Mouse (Mus musculus) right cerebral cortex, postnatal 14 days (tissue): ENCODE measurements around the gene Flrt2.

ENCODE experiments used
- DNase-seq: peaks from one replicate; pipeline ENCODE4 v3.0.0; 2022

Gene Flrt2

DNA sequence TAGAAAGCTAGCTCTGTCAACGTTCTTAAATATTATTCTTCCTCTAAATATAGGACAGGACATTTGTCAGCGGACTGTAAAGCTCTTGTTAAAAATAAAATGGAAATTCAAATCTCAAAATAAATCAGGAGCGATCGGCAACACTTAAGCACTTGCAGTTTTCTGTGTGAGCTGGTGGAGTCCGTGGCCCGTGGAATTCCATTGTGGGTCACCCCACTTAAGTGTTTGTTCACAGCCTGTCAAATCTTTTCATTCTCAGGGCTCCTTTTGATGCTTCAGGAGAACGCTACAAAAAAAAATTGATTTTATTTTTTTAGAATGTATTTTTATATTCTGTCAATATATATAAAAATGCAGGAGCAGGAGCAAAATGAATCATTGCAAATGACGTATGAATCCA lies 45.5 kb downstream of the Flrt2 start:
- DNase-seq, result no peak

DNA sequence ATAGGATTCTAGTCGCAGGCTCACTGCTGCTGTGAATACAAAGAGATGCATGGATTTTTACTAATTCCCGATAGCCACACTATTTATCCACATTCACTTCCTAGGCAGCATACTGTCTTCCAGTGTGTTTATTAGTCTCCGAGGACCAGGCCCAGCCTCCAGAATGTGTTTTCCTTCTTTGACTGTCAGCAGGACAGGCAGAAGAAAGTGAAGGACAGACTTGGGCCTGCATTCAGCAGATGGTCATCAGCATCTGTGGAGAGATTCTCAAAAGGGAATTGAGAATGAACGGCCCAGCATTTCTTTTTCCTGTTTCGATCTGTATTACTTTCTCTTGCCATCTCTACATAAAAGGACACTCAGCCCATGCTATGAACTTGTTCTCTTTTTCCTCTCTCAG lies 46.0 kb downstream of the Flrt2 start:
- no peak for DNase-seq

DNA sequence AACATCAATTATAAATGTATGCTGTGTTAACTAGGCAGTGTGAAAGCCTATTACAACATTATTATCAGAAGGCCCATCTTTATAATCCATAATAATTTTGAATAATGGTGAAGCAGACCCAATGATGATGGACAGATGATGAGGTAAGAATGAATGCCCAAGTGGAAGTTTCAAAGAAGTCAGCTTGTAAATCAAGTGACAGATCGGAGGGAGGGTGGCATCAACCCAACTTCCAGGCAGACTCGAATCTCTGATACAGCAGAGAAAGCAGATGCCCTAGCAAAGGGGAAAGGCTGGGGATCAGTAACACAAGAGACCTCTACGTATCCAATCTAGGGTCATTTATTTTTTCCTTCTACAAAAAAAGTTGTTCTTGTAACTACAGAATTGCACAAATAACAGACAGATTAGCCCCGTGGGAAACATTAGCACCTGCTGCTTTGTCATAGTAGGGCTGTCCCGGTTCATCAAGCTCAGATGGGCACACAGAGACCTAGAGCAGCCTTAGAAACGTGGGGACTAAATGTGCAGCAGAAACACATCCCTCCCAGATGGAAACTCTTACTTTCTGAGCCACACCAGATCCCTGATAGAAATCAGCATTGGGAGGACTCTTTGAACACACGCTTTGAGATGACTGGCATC lies 46.6 kb downstream of the Flrt2 start:
- no peak for DNase-seq

DNA sequence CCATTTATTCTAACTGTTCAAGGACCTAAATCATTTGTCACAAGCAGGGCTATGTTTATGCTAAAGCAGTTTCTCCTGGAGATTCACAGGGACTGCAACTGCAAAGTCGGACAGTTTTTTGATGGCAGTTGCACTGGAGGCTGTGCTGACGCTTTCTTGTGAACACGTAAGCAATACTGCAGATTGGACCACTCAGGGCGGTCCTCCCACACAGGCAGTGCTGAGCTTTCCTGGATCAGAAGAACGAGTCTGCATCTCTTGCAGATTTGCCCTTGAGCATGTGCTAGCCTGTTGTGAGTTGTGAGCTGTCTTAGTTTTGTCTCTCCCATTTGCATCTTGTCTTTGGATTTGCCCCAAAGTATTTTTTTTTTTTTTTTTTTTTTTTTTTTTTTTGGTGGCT lies 47.7 kb downstream of the Flrt2 start:
- DNase-seq, result peak; percentile 12

DNA sequence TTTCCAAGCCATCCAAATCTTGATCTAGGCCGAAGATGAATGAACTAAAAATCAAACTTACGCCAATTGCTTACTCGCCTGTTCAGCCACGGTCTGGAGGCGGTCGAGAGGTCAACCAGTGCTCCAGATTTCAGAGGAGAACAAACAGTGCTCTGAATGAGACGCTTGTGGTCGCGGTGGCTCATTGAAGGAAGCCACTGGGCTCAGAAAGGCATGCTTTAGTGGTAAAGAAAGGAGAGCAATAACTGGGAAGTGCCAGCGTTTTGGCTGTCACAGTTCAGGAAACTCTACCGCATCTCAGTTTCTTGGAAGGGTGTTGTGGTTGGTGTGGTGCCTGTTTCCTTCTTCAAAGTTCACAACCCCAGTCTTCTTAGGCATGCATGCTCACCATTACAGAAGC lies 49.3 kb downstream of the Flrt2 start:
- no peak for DNase-seq

DNA sequence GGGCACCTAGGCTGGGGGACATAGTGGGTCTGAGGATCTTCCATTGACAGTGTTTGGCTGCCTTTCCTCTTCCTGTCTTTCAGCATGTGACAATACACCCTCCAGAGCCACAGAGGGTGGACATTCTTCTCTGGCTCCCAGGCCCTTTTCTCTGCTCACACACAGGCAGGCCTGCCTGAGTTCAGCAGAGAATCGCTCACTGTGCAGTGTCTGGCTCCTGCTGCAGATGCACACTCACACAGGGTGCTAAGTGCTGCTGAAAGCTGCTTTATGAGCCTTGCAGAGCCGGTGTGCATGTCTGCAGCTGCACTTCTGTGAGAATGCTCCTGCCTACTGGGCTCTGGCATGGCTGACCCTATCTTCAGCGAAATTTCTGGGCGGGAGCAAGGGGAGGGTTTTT lies 52.3 kb downstream of the Flrt2 start:
- DNase-seq, result peak; percentile 25

DNA sequence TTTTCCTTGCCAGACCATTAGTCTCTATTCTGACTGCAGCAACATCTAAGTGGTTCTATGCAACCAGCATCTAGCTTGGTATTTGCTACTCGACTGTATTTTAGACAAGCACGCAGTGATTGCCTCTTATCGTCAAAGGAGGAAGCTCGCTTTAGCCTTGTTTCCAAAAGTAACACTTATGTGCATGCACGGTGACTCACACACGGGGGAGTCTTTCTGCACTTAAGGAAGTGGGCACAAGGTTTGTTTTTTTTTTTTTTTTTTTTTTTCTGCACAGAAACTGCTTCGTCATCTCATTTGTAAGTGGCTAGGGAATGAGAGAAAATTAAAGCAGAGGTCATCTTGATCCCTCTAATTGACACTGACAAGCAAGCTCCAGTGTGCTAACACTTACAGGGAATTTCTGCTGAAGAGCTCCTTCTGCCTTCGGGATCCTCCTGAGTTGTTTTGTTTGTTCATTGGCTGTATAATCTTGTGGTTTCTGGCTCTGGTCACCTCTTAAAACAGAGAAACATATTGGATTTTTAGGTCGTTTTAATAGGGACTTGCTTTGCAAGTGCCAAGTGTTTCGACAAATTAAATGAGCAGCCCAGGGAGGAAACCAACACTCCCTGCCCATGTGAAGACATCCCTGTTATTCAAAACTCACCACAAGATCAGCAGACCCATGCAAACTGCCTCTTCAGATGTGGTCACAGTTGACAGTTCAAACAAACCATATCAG lies 55.0 kb downstream of the Flrt2 start:
- no peak for DNase-seq

DNA sequence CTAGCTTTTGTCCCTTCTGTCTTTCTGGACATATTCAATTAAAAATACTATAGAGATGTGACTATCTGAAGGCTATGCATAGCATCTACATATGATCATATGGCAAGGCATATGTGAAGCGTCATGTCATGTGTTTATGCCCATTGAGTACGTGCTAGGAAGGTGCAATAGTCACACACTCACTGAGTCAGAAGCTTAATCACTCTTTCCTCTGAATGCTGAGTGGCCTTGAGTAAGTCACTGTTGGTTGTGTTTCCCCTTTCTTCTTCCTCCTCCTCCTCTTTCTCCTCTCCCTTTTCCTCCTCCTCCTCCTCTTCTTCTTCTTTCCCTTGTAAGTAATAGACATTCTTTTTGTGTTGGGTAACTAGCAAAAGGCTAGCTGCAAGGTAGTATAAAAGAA lies 56.7 kb downstream of the Flrt2 start:
- DNase-seq, result no peak

DNA sequence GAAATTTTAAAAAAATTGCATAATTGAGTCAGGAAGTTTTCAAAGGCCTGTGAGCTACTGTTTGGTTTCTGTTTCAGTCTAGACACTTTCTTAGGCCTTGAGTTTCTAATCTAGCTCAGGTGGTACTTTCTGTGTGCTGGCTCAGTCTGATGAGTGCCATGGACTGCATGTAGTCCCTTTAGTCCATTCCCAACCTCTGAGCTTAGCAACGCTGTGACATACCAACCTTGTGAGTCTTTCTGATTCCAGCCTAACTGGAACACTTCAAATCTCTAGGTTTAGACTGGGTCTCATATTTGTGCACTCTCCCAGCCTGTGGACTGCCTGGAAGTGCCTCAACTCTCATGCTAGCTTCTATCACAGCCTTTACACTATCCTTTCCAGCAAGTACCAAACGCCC lies 57.2 kb downstream of the Flrt2 start:
- no peak for DNase-seq

DNA sequence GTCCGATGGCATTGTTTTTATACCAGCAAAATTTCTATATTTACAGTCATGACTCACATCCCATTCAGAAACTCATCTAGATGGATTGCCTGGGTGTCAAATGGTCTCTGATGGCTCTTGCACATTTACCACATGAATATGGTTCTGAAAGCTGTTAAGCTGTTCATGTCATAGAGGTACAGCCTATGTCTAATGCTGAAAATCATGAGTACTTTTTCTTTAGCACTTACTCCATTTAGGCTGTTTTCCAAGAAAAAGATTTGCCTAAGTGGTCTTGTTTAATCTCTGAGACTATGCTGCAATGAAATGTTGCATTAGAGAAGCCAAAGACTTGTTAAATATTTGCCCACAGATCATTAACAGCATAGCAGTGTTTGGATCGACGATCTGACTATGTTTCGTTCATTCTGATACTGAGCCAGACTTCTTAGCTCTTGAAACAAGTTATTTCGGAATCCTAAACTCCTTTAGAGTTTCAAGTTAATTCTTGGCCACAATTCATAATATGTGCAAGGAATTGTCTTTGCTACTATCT lies 67.3 kb downstream of the Flrt2 start:
- DNase-seq, result no peak

DNA sequence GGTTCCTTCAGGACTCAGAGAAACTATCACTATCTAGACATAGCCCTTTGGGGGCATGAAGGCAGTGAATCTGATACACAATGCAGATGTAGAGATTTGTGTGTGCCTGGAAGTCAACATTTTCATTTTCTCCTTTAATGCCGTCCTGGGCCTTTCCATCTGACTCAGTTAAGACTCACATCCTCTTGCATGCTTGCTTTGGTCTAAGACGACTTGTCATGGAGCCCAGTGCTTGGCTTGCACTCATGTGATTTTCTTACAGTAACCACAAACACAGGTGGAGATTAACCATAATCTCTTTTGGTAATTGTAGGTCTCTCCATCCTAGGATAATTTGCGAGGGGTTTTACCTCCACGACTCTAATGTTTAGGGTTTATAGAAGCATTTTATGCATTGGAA lies 73.2 kb downstream of the Flrt2 start:
- no peak for DNase-seq

DNA sequence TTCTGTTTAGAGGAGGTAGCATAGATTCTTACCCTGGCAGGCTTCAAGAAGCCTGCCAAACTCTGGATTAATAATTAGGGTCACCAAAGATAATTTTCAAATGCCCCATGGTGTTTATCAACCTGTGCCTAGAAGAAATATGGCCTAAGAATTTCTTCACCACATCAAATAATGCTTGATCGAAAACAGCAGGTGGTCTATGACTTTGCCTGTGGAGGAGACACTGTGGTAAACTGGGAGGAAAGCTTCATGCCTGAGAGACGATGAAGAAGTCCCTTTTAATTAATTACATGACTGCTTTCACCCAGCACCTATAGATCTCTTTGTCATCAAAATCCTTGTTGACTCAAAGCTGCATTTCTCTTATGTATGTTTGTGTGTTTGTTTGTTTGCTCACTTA lies 77.0 kb downstream of the Flrt2 start:
- no peak for DNase-seq

DNA sequence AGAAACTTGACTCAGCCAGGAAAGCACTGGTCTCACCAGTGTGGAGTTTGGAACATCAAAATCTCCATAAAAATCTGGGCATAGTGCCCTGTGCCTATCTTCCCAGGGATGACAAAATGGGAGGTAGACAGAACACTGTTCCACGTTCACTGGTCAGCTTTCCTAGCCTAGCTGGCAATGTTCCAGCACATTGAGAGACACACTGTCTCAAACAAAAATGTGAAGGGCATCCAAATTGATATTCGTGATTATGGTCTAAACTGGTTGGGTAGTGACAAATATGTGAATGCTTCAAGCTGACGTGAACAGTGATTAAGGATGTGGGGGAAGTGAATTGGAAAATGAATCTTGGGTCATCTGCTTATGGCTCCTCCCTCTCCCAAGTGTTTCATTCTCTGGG lies 78.2 kb downstream of the Flrt2 start:
- no peak for DNase-seq

DNA sequence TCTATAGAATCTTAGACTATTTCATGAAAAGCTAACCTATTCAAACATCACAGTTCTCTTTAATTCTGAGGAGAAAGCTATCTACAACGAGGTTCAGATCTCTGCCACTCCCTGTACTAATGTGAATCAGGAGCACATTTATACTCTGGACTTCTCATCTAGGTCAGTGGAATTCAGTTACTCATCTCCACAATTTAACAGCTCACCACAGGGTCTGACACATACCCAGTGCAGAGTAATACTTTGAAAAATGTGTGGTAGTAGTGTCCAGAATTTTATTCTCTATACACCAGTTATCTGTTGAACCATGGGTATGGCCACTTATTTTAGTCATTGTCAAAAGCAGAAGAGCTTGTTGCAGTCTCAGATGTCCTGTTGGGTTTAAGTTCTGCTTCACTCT lies 98.1 kb downstream of the Flrt2 start:
- DNase-seq, result no peak

DNA sequence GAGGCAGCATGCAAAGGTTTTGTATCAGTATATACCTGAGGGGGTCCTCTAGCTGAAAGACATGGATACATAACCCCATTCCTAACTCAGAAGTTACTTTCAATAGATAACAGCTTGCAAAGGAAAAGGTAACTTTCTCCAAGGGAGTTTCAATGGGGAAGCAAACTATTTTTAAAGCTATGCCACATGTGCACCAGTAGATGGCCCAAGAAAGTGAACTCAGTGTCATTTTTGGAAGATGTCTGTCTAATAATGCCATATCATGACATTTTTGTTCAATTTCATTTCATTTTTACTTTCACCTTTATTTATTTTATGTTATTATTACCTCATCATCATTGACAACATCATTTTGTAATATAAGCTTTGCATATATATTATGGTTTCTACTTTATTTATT lies 124.6 kb downstream of the Flrt2 start:
- DNase-seq, result no peak
